Mouse (Mus musculus) stomach, embryonic 14.5 days (tissue): Measurements from ENCODE around the gene Gpr61. TPM values are rescaled to one million over a fixed set of nuclear protein-coding genes. Genes with fewer than 3 reads are reported as not detected.

Source experiments
- ATAC-seq: fragments of 200-750 bp; cut with Nextera tagmentation; 2 replicates; pipeline ENCODE4 v1.8.0; 2017; ENCODE audit warnings: low read depth, moderate TSS enrichment; ENCODE audit not compliant: insufficient number of reproducible peaks, insufficient read depth, low FRiP score
- H3K27ac ChIP-seq: fragments of 300-500 bp; sonication (generic); 2 replicates; pipeline ENCODE4 v1.5.1; 2014; ENCODE audit warnings: mild to moderate bottlenecking, low read length, moderate library complexity, mixed read lengths
- H3K27me3 ChIP-seq: fragments of 300-500 bp; sonication (generic); 2 replicates; pipeline ENCODE4 v1.6.1; 2014; ENCODE audit warnings: low read length, control low read depth, mixed read lengths; ENCODE audit not compliant: control insufficient read depth, insufficient read depth
- H3K36me3 ChIP-seq: fragments of 300-500 bp; sonication (generic); 2 replicates; pipeline ENCODE4 v1.6.1; 2014; ENCODE audit warnings: mild to moderate bottlenecking, control low read depth, low read length, moderate library complexity, mixed read lengths; ENCODE audit not compliant: control insufficient read depth, insufficient read depth
- H3K4me1 ChIP-seq: fragments of 300-500 bp; sonication (generic); 2 replicates; pipeline ENCODE4 v1.6.1; 2014; ENCODE audit warnings: low read length, control low read depth, mixed read lengths; ENCODE audit not compliant: control insufficient read depth, insufficient read depth
- H3K4me2 ChIP-seq: fragments of 300-500 bp; sonication (generic); replicated peaks from 2 replicates; pipeline ENCODE4 v1.6.1; 2014; ENCODE audit warnings: low read depth, low read length, control low read depth
- H3K4me3 ChIP-seq: fragments of 300-500 bp; sonication (generic); 2 replicates; pipeline ENCODE4 v1.5.1; 2014; ENCODE audit warnings: low read depth, low read length, control low read depth
- H3K9ac ChIP-seq: fragments of 300-500 bp; sonication (generic); replicated peaks from 2 replicates; pipeline ENCODE4 v1.6.1; 2014; ENCODE audit warnings: low read depth, mild to moderate bottlenecking, control low read depth, low read length, moderate library complexity, mixed read lengths
- H3K9me3 ChIP-seq: fragments of 300-500 bp; sonication (generic); 2 replicates; pipeline ENCODE4 v1.6.1; 2016; ENCODE audit warnings: low read depth, low read length, control low read depth; ENCODE audit not compliant: control insufficient read depth
- WGBS: fragments of 180-500 bp; shearing (Covaris S2); extraction: QIAGEN DNeasy Blood & Tissue Kit; methylation state at CpG from one replicate; pipeline ENCODE4 v1.1.7; 2014; 5-methylcytosine and 5-hydroxymethylcytosine counted together
- polyA plus RNA-seq: library from polyadenylated mRNA; unstranded; fragments of >200 nt; fragmentation: Nextera tagmentation; extraction: Ambion mirVana; gene quantifications from 2 replicates; pipeline ENCODE4 v1.2.1, GENCODE M21; 2014

Gene Gpr61
- 0.07 and 0.26 TPM in 2 replicates for polyA plus RNA-seq

DNA sequence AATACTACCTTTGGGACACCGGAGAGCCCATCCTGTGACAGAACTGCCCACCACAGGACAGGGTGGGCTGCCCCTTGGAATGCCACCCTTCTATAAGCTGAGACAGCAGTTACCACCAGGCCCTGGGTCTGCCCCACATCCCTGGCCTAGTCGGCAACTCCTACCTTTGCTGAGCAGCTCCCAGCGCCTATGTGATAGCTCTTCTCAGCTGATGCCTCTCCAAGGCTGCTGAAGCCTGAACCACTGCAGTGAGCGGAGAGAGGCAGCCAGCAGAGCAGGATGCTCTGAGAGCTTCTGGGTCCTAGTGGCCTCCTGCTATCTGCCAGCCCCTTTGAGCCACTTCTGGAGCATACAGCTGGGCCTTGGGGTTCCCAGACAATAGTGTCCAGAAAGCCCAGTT lies at the start of gene Gpr61:
Gene Gpr61, minus strand, starts transcription at position 227 of the 400 bp plus-strand sequence.
- no peaks in the 10 kb centered on the region for H3K36me3 ChIP-seq
- no peak within 1 kb of the TSS for H3K4me2 ChIP-seq
- WGBS: 46% methylated on average over 4 of the region's 4 CpGs
- H3K4me3 ChIP-seq: no peak within 1 kb of the TSS
- no peak within 1 kb of the TSS for H3K9ac ChIP-seq
- no peaks in the 10 kb centered on the region for H3K9me3 ChIP-seq
- H3K27me3 ChIP-seq: no peaks in the 10 kb centered on the region
- no peak within 1 kb of the TSS for H3K27ac ChIP-seq
- no peaks in the 10 kb centered on the region for H3K4me1 ChIP-seq
- no peak for ATAC-seq

DNA sequence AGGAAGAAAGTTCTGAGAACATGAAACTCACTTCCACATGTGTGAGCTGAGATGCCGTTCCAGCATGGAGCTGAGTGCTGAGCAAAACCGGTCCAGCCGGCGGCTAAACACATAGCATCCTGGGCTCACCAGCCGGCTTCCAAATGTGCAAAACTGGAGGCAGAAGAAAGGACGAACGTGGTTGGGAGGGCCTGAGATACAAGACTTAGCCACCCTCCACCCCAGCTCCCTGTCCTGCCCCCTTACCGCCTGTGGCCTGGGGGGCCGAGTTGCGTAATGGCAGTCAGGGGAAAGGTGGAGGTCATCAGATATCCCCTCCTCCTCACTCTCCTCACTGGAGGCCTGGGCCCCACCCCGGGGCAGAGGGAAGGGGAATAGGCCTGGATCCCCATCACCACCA lies 49.8 kb upstream of the Gpr61 start:
- 90% methylated on average over 11 of the region's 11 CpGs for WGBS
- H3K36me3 ChIP-seq: peaks cover 29% of the 10 kb centered on the region
- no peak overlapping the region for H3K27ac ChIP-seq

DNA sequence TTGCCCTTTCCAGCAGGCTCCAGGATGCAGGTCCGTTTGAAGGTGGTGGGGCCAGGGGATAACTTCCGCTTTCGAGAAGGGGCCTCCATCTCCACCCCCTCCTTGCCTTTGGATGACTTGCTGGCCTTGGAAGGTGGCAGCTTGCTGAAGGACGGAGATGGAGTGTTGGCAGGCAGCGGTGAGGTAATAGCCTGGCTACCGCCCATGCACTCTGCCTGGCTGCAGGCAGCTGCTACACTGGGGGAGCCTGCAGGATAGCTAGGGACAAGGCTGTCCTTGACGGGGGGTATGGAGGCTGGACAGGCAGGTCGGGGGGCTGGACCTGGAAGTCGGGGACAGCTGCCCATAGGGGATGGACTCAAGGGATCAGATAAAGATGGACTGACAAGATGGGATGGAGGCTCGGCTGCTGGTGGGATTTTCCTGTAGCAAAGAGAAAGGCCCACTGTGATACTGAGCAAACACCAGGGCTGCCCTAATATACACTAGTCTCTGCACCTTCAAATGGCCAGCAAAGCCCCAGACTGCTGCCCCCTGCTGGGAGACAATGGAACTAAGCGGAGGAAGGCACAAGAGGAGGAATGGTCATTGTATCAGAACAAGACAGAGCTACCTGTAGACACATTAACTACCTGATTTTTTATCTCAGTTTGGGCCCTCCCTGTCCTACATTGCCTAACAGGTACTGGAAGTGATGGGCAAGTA lies 49.1 kb upstream of the Gpr61 start:
- no peak overlapping the region for H3K4me2 ChIP-seq
- H3K9me3 ChIP-seq: no peaks in the 10 kb centered on the region
- no peak overlapping the region for H3K4me3 ChIP-seq
- peaks cover 29% of the 10 kb centered on the region for H3K36me3 ChIP-seq
- 85% methylated on average over 11 of the region's 11 CpGs for WGBS
- H3K4me1 ChIP-seq: peaks cover 17% of the 10 kb centered on the region
- no peak for ATAC-seq
- H3K27ac ChIP-seq: no peak overlapping the region; the same call in 1 of the 2 replicates
- no peak overlapping the region for H3K9ac ChIP-seq
- no peaks in the 10 kb centered on the region for H3K27me3 ChIP-seq

More for the DNA sequence above, 49.8 kb upstream of the Gpr61 start:
- peaks cover 24% of the 10 kb centered on the region for H3K4me1 ChIP-seq
- no peaks in the 10 kb centered on the region for H3K27me3 ChIP-seq
- H3K9me3 ChIP-seq: no peaks in the 10 kb centered on the region
- no peak overlapping the region for H3K4me3 ChIP-seq
- no peak for ATAC-seq
- no peak overlapping the region for H3K9ac ChIP-seq
- H3K4me2 ChIP-seq: no peak overlapping the region

DNA sequence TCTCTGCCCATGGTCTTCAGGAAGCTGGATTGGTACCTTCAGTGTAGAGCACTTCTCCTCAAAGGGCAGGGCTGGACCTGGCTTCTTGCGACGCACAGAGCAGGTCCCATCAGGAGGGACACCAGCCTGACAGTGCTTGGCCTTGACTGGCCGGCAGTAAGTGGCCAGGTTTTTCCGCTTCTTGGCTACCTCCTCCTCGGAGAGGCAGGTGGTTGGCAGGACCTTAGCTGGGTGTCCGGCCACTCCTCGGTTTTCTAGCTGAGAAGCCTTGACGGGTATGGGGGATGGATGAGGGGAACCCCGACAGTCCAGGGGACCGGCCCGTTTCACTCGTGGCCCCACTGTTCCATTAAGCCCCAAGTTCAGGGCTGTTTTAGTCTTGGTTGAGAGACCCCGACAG lies 48.5 kb upstream of the Gpr61 start:
- 92% methylated on average over 13 of the region's 13 CpGs for WGBS
- H3K36me3 ChIP-seq: peaks cover 29% of the 10 kb centered on the region

DNA sequence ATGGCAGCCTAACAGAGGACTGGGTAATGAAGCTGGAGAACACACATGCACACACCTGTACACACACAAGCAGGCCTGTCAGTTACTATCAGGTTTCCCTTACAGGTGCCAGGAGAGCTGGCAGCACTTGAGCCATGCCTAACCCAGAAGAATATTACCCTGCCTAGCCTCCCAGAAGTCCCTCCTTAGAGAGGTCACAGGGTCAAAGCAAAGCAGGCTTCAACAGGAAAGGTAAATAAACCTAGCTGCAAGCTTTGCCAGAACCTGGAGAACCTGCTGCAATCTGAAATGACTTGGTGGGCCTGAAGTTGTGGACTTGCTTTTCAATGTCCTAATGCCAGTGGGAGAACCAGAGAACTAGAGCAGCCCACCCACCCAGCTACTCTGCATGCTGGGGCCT lies 47.8 kb upstream of the Gpr61 start:
- Histone ChIP-seq H3K36me3 (peaks cover 29% of the 10 kb centered on the region), H3K4me1 (peaks cover 13% of the 10 kb centered on the region), H3K27me3 (no peaks in the 10 kb centered on the region), H3K4me3 (no peak overlapping the region), H3K9ac (no peak overlapping the region), H3K4me2 (no peak overlapping the region), H3K9me3 (no peaks in the 10 kb centered on the region), H3K27ac (peak overlapping the region; percentile 21; the same call in 1 of the 2 replicates)
- ATAC-seq: no peak

More for the DNA sequence above, 48.5 kb upstream of the Gpr61 start:
- Histone ChIP-seq H3K9me3 (no peaks in the 10 kb centered on the region), H3K4me2 (no peak overlapping the region), H3K9ac (no peak overlapping the region), H3K4me1 (peaks cover 13% of the 10 kb centered on the region), H3K27ac (no peak overlapping the region; the same call in 1 of the 2 replicates), H3K4me3 (no peak overlapping the region), H3K27me3 (no peaks in the 10 kb centered on the region)
- ATAC-seq: no peak

DNA sequence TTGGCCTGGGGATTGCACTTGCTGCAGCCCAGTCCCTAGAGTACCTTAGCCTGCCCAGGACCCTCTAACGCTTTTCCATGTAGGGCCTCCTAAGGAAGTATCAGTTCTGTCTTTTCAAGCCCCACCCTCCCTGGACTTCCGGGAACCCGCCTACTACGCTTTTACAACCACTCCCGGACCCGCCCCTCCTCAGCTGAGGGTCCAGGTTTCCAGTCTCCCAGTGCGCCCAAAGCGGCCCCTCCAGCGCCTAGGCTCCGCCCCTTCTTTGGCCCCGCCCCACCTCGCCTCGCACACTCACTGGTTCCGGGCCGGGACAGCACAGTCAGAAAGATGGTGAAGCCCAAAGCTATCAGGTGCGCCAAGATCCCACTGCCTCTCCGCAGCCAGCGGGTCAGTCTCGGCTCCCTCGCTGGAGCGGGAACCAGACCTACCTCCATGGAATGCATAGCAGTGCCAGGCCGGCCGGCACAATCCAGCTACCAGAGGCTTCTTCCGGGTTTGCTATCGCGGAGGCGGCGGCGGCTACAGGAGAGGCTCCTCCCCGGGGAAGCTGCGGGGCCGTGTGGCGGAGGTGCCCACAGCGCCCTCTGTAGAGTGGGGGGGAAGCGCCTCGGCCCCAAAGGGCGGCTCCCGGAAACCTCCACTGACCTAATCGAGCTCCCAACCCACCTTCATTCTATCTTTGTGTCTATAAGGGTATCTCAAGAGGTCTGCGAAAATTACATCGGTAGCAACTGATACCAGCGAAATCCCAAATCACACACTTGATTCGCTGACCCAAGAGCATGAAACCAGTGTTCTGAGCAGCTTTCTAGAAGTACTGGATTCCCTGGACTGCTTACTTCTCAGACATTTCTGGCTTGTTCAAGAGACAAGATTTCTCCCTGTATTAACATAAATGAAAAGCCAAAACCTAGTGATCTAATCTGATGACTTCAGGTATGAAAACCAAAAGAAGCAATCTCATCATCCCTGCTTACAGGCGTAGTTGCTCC lies 45.9 kb upstream of the Gpr61 start, which contains the start of gene Cyb561d1:
Gene Cyb561d1, minus strand, starts transcription at position 884 of the 995 bp plus-strand sequence.
- Histone ChIP-seq H3K9ac (peak within 1 kb of the TSS; percentile 33; the same call in 1 of the 2 replicates), H3K4me2 (peak within 1 kb of the TSS; percentile 60), H3K9me3 (no peaks in the 10 kb centered on the region), H3K27me3 (no peaks in the 10 kb centered on the region), H3K4me1 (peaks cover 23% of the 10 kb centered on the region; the same call in 1 of the 2 replicates), H3K36me3 (peaks cover 27% of the 10 kb centered on the region), H3K4me3 (peak within 1 kb of the TSS; percentile 61), H3K27ac (peak within 1 kb of the TSS; percentile 86)
- peak; percentile 94 for ATAC-seq
- WGBS: 2% methylated on average over 44 of the region's 44 CpGs

DNA sequence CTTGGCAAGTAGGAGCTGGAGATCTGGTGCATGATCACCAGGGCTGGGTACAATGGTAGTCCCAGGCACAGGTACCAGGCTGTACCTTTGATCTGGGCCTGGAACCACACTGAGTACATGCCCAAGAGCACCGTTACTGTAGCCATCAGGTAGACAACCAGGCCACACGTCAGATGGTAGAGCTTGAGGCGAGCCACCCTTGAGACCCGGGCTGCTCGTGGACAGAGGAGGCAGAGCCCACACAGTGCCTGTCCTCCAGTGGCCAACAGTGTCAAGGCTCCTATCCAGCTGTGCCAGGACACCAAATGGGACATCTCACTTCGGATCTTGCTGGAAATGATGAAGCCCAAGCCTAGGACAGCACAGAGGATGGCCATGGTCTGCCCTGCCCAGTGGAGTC lies 44.5 kb upstream of the Gpr61 start:
- no peak for ATAC-seq
- Histone ChIP-seq H3K4me1 (peaks cover 23% of the 10 kb centered on the region; the same call in 1 of the 2 replicates), H3K9ac (no peak overlapping the region), H3K36me3 (peaks cover 15% of the 10 kb centered on the region), H3K27me3 (no peaks in the 10 kb centered on the region), H3K27ac (no peak overlapping the region), H3K9me3 (no peaks in the 10 kb centered on the region), H3K4me2 (no peak overlapping the region), H3K4me3 (no peak overlapping the region)
- WGBS: 89% methylated on average over 6 of the region's 6 CpGs

DNA sequence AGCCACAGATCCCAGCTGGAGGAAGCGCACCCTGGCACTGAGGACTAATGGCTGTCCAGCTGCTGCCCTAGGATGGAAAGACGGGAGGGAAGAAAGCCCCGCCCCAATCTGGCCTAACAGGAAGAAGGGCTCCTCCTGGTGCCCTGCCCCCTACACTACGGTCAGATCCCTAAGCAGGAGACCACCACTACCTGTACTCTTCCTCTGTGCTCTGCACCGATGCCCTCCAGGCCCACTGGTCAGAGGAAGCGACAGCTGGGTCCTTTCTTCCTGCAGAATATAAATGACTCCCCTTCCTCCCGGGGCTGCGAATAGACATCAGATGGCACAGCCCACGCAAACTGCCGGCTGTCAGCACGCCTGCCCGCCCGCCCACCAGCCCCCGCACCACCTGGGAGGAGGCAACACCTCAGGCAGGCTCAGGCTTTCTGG lies 42.4 kb upstream of the Gpr61 start:
- no peak overlapping the region for H3K4me3 ChIP-seq
- peak overlapping the region; percentile 41; the same call in 1 of the 2 replicates for H3K27ac ChIP-seq
- H3K9me3 ChIP-seq: no peaks in the 10 kb centered on the region
- H3K27me3 ChIP-seq: no peaks in the 10 kb centered on the region
- no peak for ATAC-seq
- H3K4me2 ChIP-seq: no peak overlapping the region
- 14% methylated on average over 14 of the region's 14 CpGs for WGBS
- peaks cover 3% of the 10 kb centered on the region; the same call in 1 of the 2 replicates for H3K36me3 ChIP-seq
- no peak overlapping the region for H3K9ac ChIP-seq
- peaks cover 20% of the 10 kb centered on the region; the same call in 1 of the 2 replicates for H3K4me1 ChIP-seq
